Mouse (Mus musculus) G1E (cell line): ENCODE data around the gene Dnttip1.

ENCODE experiments used
- CTCF ChIP-seq: IDR thresholded peaks from 2 replicates; pipeline ENCODE4 v1.5.1; 2012; ENCODE audit warnings: low read depth, low read length, inconsistent platforms, mixed read lengths
- GATA1 ChIP-seq: IDR thresholded peaks from 2 replicates; pipeline ENCODE4 v1.6.1; 2012; ENCODE audit warnings: borderline replicate concordance, low read length, inconsistent platforms, mixed read lengths
- POLR2AphosphoS5 ChIP-seq: IDR thresholded peaks from 2 replicates; pipeline ENCODE4 v1.6.1; 2012; ENCODE audit warnings: low read depth, low read length, inconsistent platforms; ENCODE audit not compliant: insufficient replicate concordance
- TAL1 ChIP-seq: conservative IDR thresholded peaks from 2 replicates; pipeline ENCODE4 v1.6.1; 2012; ENCODE audit warnings: low read depth, low read length, inconsistent platforms, mixed read lengths

GRCm38 (mm10) chr2:164715005-164715404 is 30.8 kb upstream of the Dnttip1 start, which contains the start of gene Spint5:
- no peak for TF ChIP-seq TAL1
- no peak for TF ChIP-seq CTCF
- TF ChIP-seq GATA1, result no peak
- no peak for TF ChIP-seq POLR2AphosphoS5
